Mouse (Mus musculus): ENCODE measurements around the gene Me1. TPM values are rescaled to one million over a fixed set of nuclear protein-coding genes. Genes with fewer than 3 reads are reported as not detected.

The Me1 gene
- polyA plus RNA-seq, 1 experiment from 2014 or later = 4.4 TPM

- no peak overlapping the region for H3K27ac ChIP-seq (ENCODE audit: low read length)
- no peak overlapping the region for H3K9ac ChIP-seq (ENCODE audit: low read depth, low read length)
- H3K4me3 ChIP-seq (ENCODE audit: low read depth, low read length) = no peak overlapping the region
- H3K9me3 ChIP-seq (replicated peaks; ENCODE audit: control insufficient read depth, low read length) = no peaks in the 10 kb centered on the region
- H3K4me1 ChIP-seq (ENCODE audit: control insufficient read depth, low read depth, low read length) = no peaks in the 10 kb centered on the region
- H3K4me2 ChIP-seq (ENCODE audit: low read depth, low read length) = no peak overlapping the region
- H3K36me3 ChIP-seq (ENCODE audit: control insufficient read depth, insufficient read depth) = no peaks in the 10 kb centered on the region
- 59% methylated on average over 3 of the region's 3 CpGs for WGBS (ENCODE audit: insufficient replicate concordance)
- ATAC-seq (ENCODE audit: low read depth) = no peak
- no peaks in the 10 kb centered on the region for H3K27me3 ChIP-seq (ENCODE audit: control insufficient read depth, insufficient read depth, low read depth, low read length)
These were observed 34.1 kb upstream of the Me1 start for GRCm38 (mm10) chr9:86729811-86730210.

GRCm38 (mm10) chr9:86729084-86729483 lies 33.3 kb upstream of the Me1 start:
- no peak for ATAC-seq (ENCODE audit: low read depth)
- 23% methylated on average over 1 of the region's 1 CpGs for WGBS (ENCODE audit: insufficient replicate concordance)
- Histone ChIP-seq H3K4me2 (ENCODE audit: low read depth, low read length) (no peak overlapping the region), H3K4me1 (ENCODE audit: control insufficient read depth, low read depth, low read length) (no peaks in the 10 kb centered on the region), H3K36me3 (ENCODE audit: control insufficient read depth, insufficient read depth) (no peaks in the 10 kb centered on the region), H3K27me3 (ENCODE audit: control insufficient read depth, insufficient read depth, low read depth, low read length) (no peaks in the 10 kb centered on the region), H3K4me3 (ENCODE audit: low read depth, low read length) (no peak overlapping the region), H3K9me3 (replicated peaks; ENCODE audit: control insufficient read depth, low read length) (no peaks in the 10 kb centered on the region), H3K9ac (ENCODE audit: low read depth, low read length) (no peak overlapping the region), H3K27ac (ENCODE audit: low read length) (no peak overlapping the region)

GRCm38 (mm10) chr9:86728214-86728814 lies 32.6 kb upstream of the Me1 start:
- Histone ChIP-seq H3K4me2 (ENCODE audit: low read depth, low read length) (no peak overlapping the region), H3K4me3 (ENCODE audit: low read depth, low read length) (no peak overlapping the region), H3K27me3 (ENCODE audit: control insufficient read depth, insufficient read depth, low read depth, low read length) (no peaks in the 10 kb centered on the region), H3K36me3 (ENCODE audit: control insufficient read depth, insufficient read depth) (no peaks in the 10 kb centered on the region), H3K27ac (ENCODE audit: low read length) (no peak overlapping the region), H3K4me1 (ENCODE audit: control insufficient read depth, low read depth, low read length) (no peaks in the 10 kb centered on the region), H3K9ac (ENCODE audit: low read depth, low read length) (no peak overlapping the region), H3K9me3 (replicated peaks; ENCODE audit: control insufficient read depth, low read length) (no peaks in the 10 kb centered on the region)
- WGBS (ENCODE audit: insufficient replicate concordance) = 58% methylated on average over 10 of the region's 10 CpGs
- no peak for ATAC-seq (ENCODE audit: low read depth)

DNA sequence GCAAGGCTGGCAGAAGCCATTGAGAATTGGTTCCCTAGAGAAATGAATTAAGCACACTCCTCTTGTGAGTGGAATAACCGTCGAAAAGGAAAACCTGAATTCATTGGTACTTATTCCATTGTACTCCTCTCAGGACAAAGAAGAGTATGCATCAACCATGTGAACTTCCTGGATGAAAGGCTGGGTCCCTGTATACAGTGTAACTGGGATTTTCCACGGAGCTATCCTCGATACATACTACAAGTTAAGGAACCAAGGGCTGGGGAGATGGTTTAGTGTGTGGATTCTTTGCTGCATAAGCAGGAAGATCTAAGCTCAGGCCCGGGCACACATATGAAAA lies 30.6 kb upstream of the Me1 start:
- no peak for ATAC-seq (ENCODE audit: low read depth)
- no peaks in the 10 kb centered on the region for H3K36me3 ChIP-seq (ENCODE audit: control insufficient read depth, insufficient read depth)
- WGBS (ENCODE audit: insufficient replicate concordance) = 62% methylated on average over 5 of the region's 5 CpGs

DNA sequence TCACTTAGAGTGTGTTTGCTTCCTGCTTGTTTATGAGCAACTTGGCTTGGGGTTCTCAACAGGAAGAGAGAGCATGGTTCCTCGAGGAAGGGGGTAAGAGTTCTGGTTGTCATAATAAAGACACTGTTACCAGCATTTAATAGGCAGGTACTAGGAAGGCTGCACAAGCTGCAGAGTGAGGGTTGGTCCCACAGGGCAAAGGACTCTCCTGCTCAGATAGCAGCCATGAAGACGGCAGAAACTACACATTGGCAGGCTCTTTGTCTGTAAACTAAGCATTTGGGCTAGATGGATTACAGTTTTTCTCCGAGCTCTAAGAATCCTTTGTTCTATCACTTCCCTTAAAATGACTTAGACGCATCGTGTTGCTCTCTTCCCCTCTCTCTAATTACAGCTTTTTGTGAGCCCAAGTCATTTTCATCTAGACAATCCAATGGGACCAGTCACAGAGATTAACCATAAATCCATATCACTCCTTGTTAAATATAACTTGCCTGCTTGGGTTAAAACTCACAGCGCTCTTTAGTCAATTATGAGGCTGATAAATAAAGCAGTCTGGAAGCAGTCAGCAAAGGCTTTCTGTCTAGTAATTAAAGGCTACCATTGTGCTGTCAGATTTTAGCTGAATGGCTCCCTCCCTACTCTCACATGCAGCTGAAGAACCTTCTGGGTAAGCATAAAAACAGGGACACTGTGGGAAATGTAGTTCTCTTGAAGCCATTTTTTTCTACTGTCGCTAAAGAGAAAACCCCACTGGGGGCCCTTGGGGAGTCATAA lies 30.0 kb upstream of the Me1 start:
- WGBS (ENCODE audit: insufficient replicate concordance) = 55% methylated on average over 7 of the region's 7 CpGs
- no peaks in the 10 kb centered on the region for H3K9me3 ChIP-seq (replicated peaks; ENCODE audit: control insufficient read depth, low read length)
- ATAC-seq (ENCODE audit: low read depth) = no peak
- H3K4me3 ChIP-seq (ENCODE audit: low read depth, low read length) = no peak overlapping the region
- H3K27ac ChIP-seq (ENCODE audit: low read length) = no peak overlapping the region
- no peak overlapping the region for H3K4me2 ChIP-seq (ENCODE audit: low read depth, low read length)
- no peaks in the 10 kb centered on the region for H3K4me1 ChIP-seq (ENCODE audit: control insufficient read depth, low read depth, low read length)
- H3K9ac ChIP-seq (ENCODE audit: low read depth, low read length) = no peak overlapping the region
- H3K36me3 ChIP-seq (ENCODE audit: control insufficient read depth, insufficient read depth) = no peaks in the 10 kb centered on the region
- no peaks in the 10 kb centered on the region for H3K27me3 ChIP-seq (ENCODE audit: control insufficient read depth, insufficient read depth, low read depth, low read length)

More for the DNA sequence above, 30.6 kb upstream of the Me1 start:
- H3K9ac ChIP-seq (ENCODE audit: low read depth, low read length) = no peak overlapping the region
- no peaks in the 10 kb centered on the region for H3K27me3 ChIP-seq (ENCODE audit: control insufficient read depth, insufficient read depth, low read depth, low read length)
- H3K27ac ChIP-seq (ENCODE audit: low read length) = no peak overlapping the region
- H3K4me2 ChIP-seq (ENCODE audit: low read depth, low read length) = no peak overlapping the region
- H3K4me3 ChIP-seq (ENCODE audit: low read depth, low read length) = no peak overlapping the region
- H3K9me3 ChIP-seq (replicated peaks; ENCODE audit: control insufficient read depth, low read length) = no peaks in the 10 kb centered on the region
- H3K4me1 ChIP-seq (ENCODE audit: control insufficient read depth, low read depth, low read length) = no peaks in the 10 kb centered on the region

DNA sequence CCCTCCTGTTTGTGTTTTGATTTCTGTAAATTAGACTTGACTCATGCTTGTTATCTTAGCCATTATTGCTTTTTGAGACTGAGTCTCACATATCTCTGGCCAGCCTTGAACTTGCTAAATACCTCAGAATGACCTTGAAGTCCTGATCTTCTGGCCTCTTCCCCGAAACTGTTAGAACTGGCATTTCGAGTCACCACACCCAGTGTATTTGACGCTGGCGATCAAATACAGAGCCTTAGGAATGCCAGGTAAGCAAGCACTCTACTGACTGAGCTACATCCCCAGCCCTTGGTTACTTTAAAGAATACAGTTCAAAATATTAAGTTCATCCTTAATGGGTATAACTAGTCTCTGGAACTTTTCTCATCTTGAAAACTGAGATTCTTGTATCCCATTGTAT lies 29.3 kb upstream of the Me1 start:
- no peak overlapping the region for H3K27ac ChIP-seq (ENCODE audit: low read length)
- H3K4me2 ChIP-seq (ENCODE audit: low read depth, low read length) = no peak overlapping the region
- no peak overlapping the region for H3K9ac ChIP-seq (ENCODE audit: low read depth, low read length)
- H3K36me3 ChIP-seq (ENCODE audit: control insufficient read depth, insufficient read depth) = no peaks in the 10 kb centered on the region
- no peaks in the 10 kb centered on the region for H3K27me3 ChIP-seq (ENCODE audit: control insufficient read depth, insufficient read depth, low read depth, low read length)
- H3K9me3 ChIP-seq (replicated peaks; ENCODE audit: control insufficient read depth, low read length) = no peaks in the 10 kb centered on the region
- H3K4me3 ChIP-seq (ENCODE audit: low read depth, low read length) = no peak overlapping the region
- no peaks in the 10 kb centered on the region for H3K4me1 ChIP-seq (ENCODE audit: control insufficient read depth, low read depth, low read length)
- 81% methylated on average over 4 of the region's 4 CpGs for WGBS (ENCODE audit: insufficient replicate concordance)
- no peak for ATAC-seq (ENCODE audit: low read depth)

DNA sequence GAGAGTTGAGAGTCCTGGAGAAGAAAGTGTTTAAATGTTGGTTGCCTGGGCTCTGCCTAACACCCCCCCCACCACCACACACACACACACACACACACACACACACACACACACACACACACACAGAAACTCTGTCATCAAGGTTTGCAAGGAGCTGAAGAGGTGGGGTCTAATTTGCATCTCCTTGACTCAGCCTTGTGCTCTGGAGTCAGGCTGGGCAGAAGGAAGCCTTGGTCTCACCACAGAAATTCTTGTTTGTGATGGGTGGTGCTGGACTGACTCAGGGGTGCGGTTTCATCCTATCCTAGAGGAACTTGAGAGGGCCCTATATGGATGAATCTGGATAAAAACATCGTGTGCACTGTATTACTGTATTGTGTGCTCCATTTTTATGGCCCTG lies 25.0 kb upstream of the Me1 start:
- no peak for ATAC-seq (ENCODE audit: low read depth)
- H3K9me3 ChIP-seq (replicated peaks; ENCODE audit: control insufficient read depth, low read length) = no peaks in the 10 kb centered on the region
- WGBS (ENCODE audit: insufficient replicate concordance) = 48% methylated on average over 2 of the region's 2 CpGs
- H3K36me3 ChIP-seq (ENCODE audit: control insufficient read depth, insufficient read depth) = no peaks in the 10 kb centered on the region
- H3K27ac ChIP-seq (ENCODE audit: low read length) = no peak overlapping the region
- no peak overlapping the region for H3K9ac ChIP-seq (ENCODE audit: low read depth, low read length)
- H3K4me1 ChIP-seq (ENCODE audit: control insufficient read depth, low read depth, low read length) = no peaks in the 10 kb centered on the region
- H3K4me3 ChIP-seq (ENCODE audit: low read depth, low read length) = no peak overlapping the region
- H3K27me3 ChIP-seq (ENCODE audit: control insufficient read depth, insufficient read depth, low read depth, low read length) = no peaks in the 10 kb centered on the region
- no peak overlapping the region for H3K4me2 ChIP-seq (ENCODE audit: low read depth, low read length)

DNA sequence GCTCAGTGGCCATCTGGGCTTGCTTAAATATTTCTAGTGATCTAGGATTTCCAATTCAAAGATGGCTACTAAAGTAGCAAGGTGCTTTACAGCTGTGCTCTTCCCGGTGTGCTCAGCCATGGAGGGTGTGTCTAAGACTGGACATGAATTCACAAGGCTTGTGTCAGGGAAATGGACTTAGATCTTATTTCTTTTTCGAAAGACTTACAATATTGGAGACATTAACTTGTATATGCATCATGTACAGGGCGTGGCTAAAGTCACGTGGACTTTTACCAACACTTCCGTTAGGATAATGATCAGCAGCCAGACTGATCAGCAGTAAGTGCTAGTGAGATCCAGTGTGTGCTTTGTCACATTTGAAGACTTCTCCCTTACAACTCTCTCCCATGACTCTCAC lies 24.5 kb upstream of the Me1 start:
- no peaks in the 10 kb centered on the region for H3K4me1 ChIP-seq (ENCODE audit: control insufficient read depth, low read depth, low read length)
- no peaks in the 10 kb centered on the region for H3K36me3 ChIP-seq (ENCODE audit: control insufficient read depth, insufficient read depth)
- H3K27ac ChIP-seq (ENCODE audit: low read length) = no peak overlapping the region
- H3K27me3 ChIP-seq (ENCODE audit: control insufficient read depth, insufficient read depth, low read depth, low read length) = no peaks in the 10 kb centered on the region
- H3K9me3 ChIP-seq (replicated peaks; ENCODE audit: control insufficient read depth, low read length) = no peaks in the 10 kb centered on the region
- WGBS (ENCODE audit: insufficient replicate concordance) = 66% methylated on average over 5 of the region's 5 CpGs
- no peak overlapping the region for H3K4me3 ChIP-seq (ENCODE audit: low read depth, low read length)
- H3K4me2 ChIP-seq (ENCODE audit: low read depth, low read length) = no peak overlapping the region
- no peak overlapping the region for H3K9ac ChIP-seq (ENCODE audit: low read depth, low read length)
- no peak for ATAC-seq (ENCODE audit: low read depth)

DNA sequence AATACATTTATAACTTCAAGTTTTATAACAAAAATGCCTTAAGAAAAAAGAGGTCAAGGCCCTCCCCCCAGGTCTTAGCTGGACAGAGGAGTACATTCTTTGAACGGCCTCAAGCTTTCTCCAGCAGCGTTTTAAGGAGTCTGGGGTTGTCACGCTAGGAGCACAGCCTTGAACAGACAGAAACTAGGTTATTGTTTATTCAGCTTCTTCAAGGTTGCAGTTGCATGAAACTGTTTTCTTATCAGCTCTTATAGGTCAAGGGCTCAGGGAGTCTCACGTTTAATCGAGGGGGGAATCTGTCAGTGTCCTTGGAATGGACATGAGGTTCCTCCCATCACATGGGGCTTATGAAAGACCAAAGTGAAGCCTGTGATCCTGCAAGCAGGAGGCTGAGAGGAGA lies 21.4 kb upstream of the Me1 start:
- 55% methylated on average over 5 of the region's 5 CpGs for WGBS (ENCODE audit: insufficient replicate concordance)
- ATAC-seq (ENCODE audit: low read depth) = no peak
- Histone ChIP-seq H3K4me3 (ENCODE audit: low read depth, low read length) (no peak overlapping the region), H3K9ac (ENCODE audit: low read depth, low read length) (no peak overlapping the region), H3K9me3 (replicated peaks; ENCODE audit: control insufficient read depth, low read length) (no peaks in the 10 kb centered on the region), H3K36me3 (ENCODE audit: control insufficient read depth, insufficient read depth) (no peaks in the 10 kb centered on the region), H3K4me1 (ENCODE audit: control insufficient read depth, low read depth, low read length) (no peaks in the 10 kb centered on the region), H3K27me3 (ENCODE audit: control insufficient read depth, insufficient read depth, low read depth, low read length) (no peaks in the 10 kb centered on the region), H3K4me2 (ENCODE audit: low read depth, low read length) (no peak overlapping the region), H3K27ac (ENCODE audit: low read length) (no peak overlapping the region)

All from liver, embryonic 16.5 days (tissue).